Mouse (Mus musculus) liver, postnatal 0 days (tissue): Measurements from ENCODE around the gene Alas2.

Source experiments
- CTCF ChIP-seq: sonication (generic); IDR thresholded peaks from 2 replicates; pipeline ENCODE4 v1.5.1; 2016; ENCODE audit warnings: antibody characterized with exemption, low read depth
- EP300 ChIP-seq: IDR thresholded peaks from 2 replicates; pipeline ENCODE4 v1.6.1; 2016; ENCODE audit warnings: antibody characterized with exemption, low read depth, mild to moderate bottlenecking

DNA sequence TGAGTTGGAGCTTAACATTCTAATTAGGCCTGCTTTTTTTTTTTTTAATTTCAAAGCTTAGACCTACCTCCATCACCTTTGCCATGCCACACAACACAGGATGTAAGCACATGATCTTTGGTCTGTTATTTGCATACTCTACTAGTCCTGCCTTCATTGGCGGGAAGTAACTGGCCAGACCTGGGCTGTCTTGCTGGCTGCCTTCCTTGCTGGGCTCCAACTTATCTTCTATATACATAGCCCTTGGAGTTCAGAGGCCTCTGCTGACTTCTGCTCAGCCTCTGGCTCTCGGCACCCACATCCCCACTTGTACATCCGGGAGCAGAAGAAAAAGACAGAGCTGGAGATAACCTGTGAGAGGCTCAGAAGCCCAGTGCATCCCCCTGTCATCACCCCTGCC lies 47.0 kb downstream of the Alas2 start:
- TF ChIP-seq CTCF (no peak), EP300 (no peak)
